Mouse (Mus musculus): ENCODE data around the gene Lmx1b.

DNA sequence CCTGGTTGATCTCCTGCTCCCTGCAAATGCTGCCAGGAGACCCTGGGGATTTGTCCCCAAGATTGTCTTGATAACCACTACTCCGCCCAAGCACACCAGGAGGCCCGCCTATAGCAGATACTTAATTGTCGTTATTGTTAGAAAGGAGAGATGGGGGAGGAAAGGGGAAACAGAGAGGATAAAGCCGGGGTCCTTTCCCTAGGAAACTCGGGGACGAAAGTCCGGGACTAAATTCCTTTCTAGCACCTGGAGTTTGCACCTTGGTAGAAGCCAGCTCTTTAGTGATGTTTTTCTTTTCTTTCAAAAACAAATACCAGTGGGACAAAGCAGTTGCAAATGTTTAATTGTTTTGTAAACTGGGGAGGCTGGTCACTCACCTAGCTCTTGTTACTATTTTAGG lies 3.0 kb downstream of the Lmx1b start:
- TF ChIP-seq CTCF (IDR thresholded peaks at IDR 0.05; ENCODE audit: low read depth, low read length) (no peak), POLR2AphosphoS5 (IDR thresholded peaks at IDR 0.05; ENCODE audit: insufficient replicate concordance, low read depth, low read length) (no peak), GATA1 (IDR thresholded peaks at IDR 0.05; ENCODE audit: borderline replicate concordance, low read length) (no peak), TAL1 (conservative IDR thresholded peaks at IDR 0.05; ENCODE audit: low read depth, low read length) (no peak)
